In genomic region chr10:7174480-7174879, GRCm38 (mm10) we compare ENCODE assay signal across 27 mouse cellular contexts. TPM values are rescaled to one million over a fixed set of nuclear protein-coding genes. Genes with fewer than 3 reads are reported as not detected.
DNase-seq lines count a peak whose midpoint lies in the region; ATAC-seq and TF ChIP-seq lines count a peak whose summit lies in the region.
"Had no signal": no experiment of that assay in that cellular context is flagged by ENCODE, and none has a peak within 500 bp of the region (broad histone marks: within the 10 kb centered on the region; RNA-seq: fewer than 3 reads in every experiment).

No protein-coding gene starts in this region.

- H3K9ac ChIP-seq in heart, embryonic 14.5 days (ENCODE audit: low read length) = no peak overlapping the region
- H3K9ac ChIP-seq in kidney, postnatal 0 days (ENCODE audit: low read depth, low read length) = no peak overlapping the region
- H3K9ac ChIP-seq in kidney, embryonic 15.5 days = no peak overlapping the region
- H3K9ac ChIP-seq: hindbrain, embryonic 12.5 days; limb, embryonic 13.5 days; midbrain, embryonic 15.5 days; stomach, embryonic 15.5 days had no signal

- WGBS in heart, embryonic 14.5 days = 35% methylated on average over 2 of the region's 2 CpGs
- WGBS in kidney, postnatal 0 days = 29% methylated on average over 2 of the region's 2 CpGs
- 22% methylated on average over 2 of the region's 2 CpGs for WGBS in kidney, embryonic 15.5 days

- H3K27ac ChIP-seq in heart, embryonic 14.5 days (replicated peaks in 1 of 2; ENCODE audit: control insufficient read depth in 1 of 2, insufficient read depth in 1 of 2, low read depth in 2 of 2, low read length in 2 of 2) = 0 out of 4 replicates have a peak overlapping the region, but pooled peaks of 1 of the 2 experiments have one; percentile 9
- H3K27ac ChIP-seq in kidney, postnatal 0 days = 0 out of 2 replicates have a peak overlapping the region, but pooled peaks have one; percentile 25
- no peak overlapping the region for H3K27ac ChIP-seq in kidney, embryonic 15.5 days
- H3K27ac ChIP-seq: heart, embryonic 10.5 days; hindbrain, embryonic 12.5 days; hindbrain, postnatal 0 days; left cerebral cortex, adult 2 months; limb, embryonic 13.5 days; midbrain, embryonic 15.5 days; stomach, embryonic 15.5 days had no signal

- no peaks in the 10 kb centered on the region for H3K9me3 ChIP-seq in heart, embryonic 14.5 days (ENCODE audit: control insufficient read depth, low read length)
- H3K9me3 ChIP-seq in kidney, postnatal 0 days (replicated peaks; ENCODE audit: low read length) = no peaks in the 10 kb centered on the region
- H3K9me3 ChIP-seq in kidney, embryonic 15.5 days (replicated peaks) = no peaks in the 10 kb centered on the region
- H3K9me3 ChIP-seq: G1E; heart, embryonic 10.5 days; hindbrain, embryonic 12.5 days; limb, embryonic 13.5 days; midbrain, embryonic 15.5 days; stomach, embryonic 15.5 days had no signal

- TF ChIP-seq CTCF in kidney, postnatal 0 days (IDR thresholded peaks at IDR 0.05; ENCODE audit: low read depth) = no peak

- no peak overlapping the region for H3K4me2 ChIP-seq in heart, embryonic 14.5 days (ENCODE audit: low read length)
- no peak overlapping the region for H3K4me2 ChIP-seq in kidney, postnatal 0 days (ENCODE audit: low read length)
- no peak overlapping the region for H3K4me2 ChIP-seq in kidney, embryonic 15.5 days
- H3K4me2 ChIP-seq: hindbrain, embryonic 12.5 days; limb, embryonic 13.5 days; liver, embryonic 11.5 days; midbrain, embryonic 15.5 days; stomach, embryonic 15.5 days had no signal

- ATAC-seq in heart, embryonic 14.5 days (ENCODE audit: insufficient number of reproducible peaks, insufficient read depth, low FRiP score, low read depth) = 0 out of 2 replicates have a peak, but pooled peaks have one; percentile 24
- no peak for ATAC-seq in kidney, postnatal 0 days (replicated peaks; ENCODE audit: low FRiP score, low read depth)
- no peak for ATAC-seq in kidney, embryonic 15.5 days (replicated peaks; ENCODE audit: low FRiP score)
- ATAC-seq: forebrain, embryonic 16.5 days; hindbrain, postnatal 0 days; intestine, embryonic 16.5 days; midbrain, embryonic 15.5 days had no signal

- intact Hi-C loops in heart, postnatal 36 days (cut with DNase I) = no loop called here

- no peaks in the 10 kb centered on the region for H3K27me3 ChIP-seq in heart, embryonic 14.5 days (ENCODE audit: control insufficient read depth, insufficient read depth, low read length)
- H3K27me3 ChIP-seq in kidney, postnatal 0 days (ENCODE audit: insufficient read depth, low read length) = no peaks in the 10 kb centered on the region
- no peaks in the 10 kb centered on the region for H3K27me3 ChIP-seq in kidney, embryonic 15.5 days
- H3K27me3 ChIP-seq: hindbrain, embryonic 12.5 days; limb, embryonic 13.5 days; midbrain, embryonic 15.5 days; stomach, embryonic 15.5 days had no signal

- H3K4me3 ChIP-seq in heart, embryonic 14.5 days (ENCODE audit: control insufficient read depth in 1 of 2, insufficient read depth in 1 of 2, low read depth in 1 of 2, low read length in 2 of 2) = no peak overlapping the region
- H3K4me3 ChIP-seq in kidney, postnatal 0 days (replicated peaks; ENCODE audit: low read depth, low read length) = no peak overlapping the region
- no peak overlapping the region for H3K4me3 ChIP-seq in kidney, embryonic 15.5 days (replicated peaks)
- H3K4me3 ChIP-seq: erythroblast, embryonic 14.5 days; heart, embryonic 10.5 days; hindbrain, embryonic 12.5 days; left cerebral cortex, adult 2 months; limb, embryonic 13.5 days; midbrain, embryonic 15.5 days; stomach, embryonic 15.5 days had no signal

- H3K36me3 ChIP-seq in heart, embryonic 14.5 days (ENCODE audit: control insufficient read depth, insufficient read depth, low read length) = no peaks in the 10 kb centered on the region
- no peaks in the 10 kb centered on the region for H3K36me3 ChIP-seq in kidney, postnatal 0 days (ENCODE audit: insufficient read depth, low read length)
- no peaks in the 10 kb centered on the region for H3K36me3 ChIP-seq in kidney, embryonic 15.5 days
- H3K36me3 ChIP-seq: G1E; heart, embryonic 10.5 days; hindbrain, embryonic 12.5 days; midbrain, embryonic 15.5 days; stomach, embryonic 15.5 days had no signal

- H3K4me1 ChIP-seq in heart, embryonic 14.5 days (ENCODE audit: control insufficient read depth in 2 of 2, insufficient read depth in 2 of 2, low read length in 2 of 2) = peaks cover 0 to 3% of the 10 kb centered on the region in 2 experiments; a peak in 2 of 4 replicates
- H3K4me1 ChIP-seq in kidney, postnatal 0 days (replicated peaks; ENCODE audit: insufficient read depth, low read length) = peaks cover 15% of the 10 kb centered on the region
- H3K4me1 ChIP-seq in kidney, embryonic 15.5 days = peaks cover 29% of the 10 kb centered on the region
- H3K4me1 ChIP-seq: hindbrain, embryonic 12.5 days; midbrain, embryonic 15.5 days had no signal

- no peak for DNase-seq in heart, postnatal 36 days
- DNase-seq in kidney, postnatal 0 days (ENCODE audit: low spot score) = no peak
- DNase-seq in testis, postnatal 14 days (ENCODE audit: low spot score) = peak; percentile 20
- DNase-seq in testis, postnatal 10 days (ENCODE audit: low spot score) = no peak
- no peak for DNase-seq in frontal cortex, postnatal 10 days (ENCODE audit: low spot score in 2 of 2)
- DNase-seq: adrenal gland, postnatal 10 days; cerebellum, adult 11-12 months; cerebellum, postnatal 10 days; heart, postnatal 14 days; kidney, adult 9 months; kidney, postnatal 25 days; right cerebral cortex, postnatal 25 days; thymus, postnatal 4 days had no signal

RNA-seq across cellular contexts. Expression of gene Cnksr3, which starts 37.6 kb away (rescaled TPM):
- polyA plus RNA-seq in heart, embryonic 14.5 days (2014; fragmentation: Nextera tagmentation; extraction: Ambion mirVana) = 6.4 and 6.5 TPM in 2 replicates
- 10 to 100 TPM; 22.1 to 35.7 TPM for total RNA-seq in heart, postnatal 36 days (2021)
- polyA plus RNA-seq in kidney, postnatal 0 days (2015; fragmentation: Nextera tagmentation; extraction: Ambion mirVana) = 18.3 and 19.0 TPM in 2 replicates
- 17.1 and 18.7 TPM in 2 replicates for polyA plus RNA-seq in kidney, embryonic 15.5 days (2015; fragmentation: Nextera tagmentation; extraction: Ambion mirVana)
- total RNA-seq: G1E had no signal
- polyA plus RNA-seq: G1E had no signal
